Mouse (Mus musculus): ENCODE data around the gene Gsk3b. TPM values are rescaled to one million over a fixed set of nuclear protein-coding genes. Genes with fewer than 3 reads are reported as not detected.

Gene Gsk3b
- polyA plus RNA-seq, 1 experiment from 2014 or later, result 84.1 TPM

- Histone ChIP-seq H3K4me3 (peak overlapping the region; percentile 96), H3K9me3 (no peaks in the 10 kb centered on the region), H3K4me1 (replicated peaks) (peaks cover 33% of the 10 kb centered on the region), H3K27me3 (ENCODE audit: insufficient read depth, poor library complexity, severe bottlenecking) (no peaks in the 10 kb centered on the region), H3K36me3 (peaks cover 9% of the 10 kb centered on the region; the same call in 1 of the 2 replicates), H3K27ac (peak overlapping the region; percentile 99)
- no peak for DNase-seq (ENCODE audit: low spot score)
- WGBS, result under 1% methylated on average over 76 of the region's 76 CpGs
Measured at GRCm38 (mm10) chr16:38089447-38090170, 808 bp downstream of the Gsk3b start.

- no peaks in the 10 kb centered on the region for H3K27me3 ChIP-seq (ENCODE audit: insufficient read depth, poor library complexity, severe bottlenecking)
- DNase-seq (ENCODE audit: low spot score), result peak; percentile 33
- H3K4me1 ChIP-seq (replicated peaks), result peaks cover 42% of the 10 kb centered on the region
- peak overlapping the region; percentile 96 for H3K4me3 ChIP-seq
- peaks cover 14% of the 10 kb centered on the region for H3K36me3 ChIP-seq
- under 1% methylated on average over 17 of the region's 17 CpGs for WGBS
- H3K27ac ChIP-seq, result peak overlapping the region; percentile 99
- H3K9me3 ChIP-seq, result no peaks in the 10 kb centered on the region
Measured at GRCm38 (mm10) chr16:38090341-38091005, 1.7 kb downstream of the Gsk3b start.

GRCm38 (mm10) chr16:38091041-38091440 is 2.2 kb downstream of the Gsk3b start:
- Histone ChIP-seq H3K4me1 (replicated peaks) (peaks cover 47% of the 10 kb centered on the region), H3K9me3 (no peaks in the 10 kb centered on the region)

DNA sequence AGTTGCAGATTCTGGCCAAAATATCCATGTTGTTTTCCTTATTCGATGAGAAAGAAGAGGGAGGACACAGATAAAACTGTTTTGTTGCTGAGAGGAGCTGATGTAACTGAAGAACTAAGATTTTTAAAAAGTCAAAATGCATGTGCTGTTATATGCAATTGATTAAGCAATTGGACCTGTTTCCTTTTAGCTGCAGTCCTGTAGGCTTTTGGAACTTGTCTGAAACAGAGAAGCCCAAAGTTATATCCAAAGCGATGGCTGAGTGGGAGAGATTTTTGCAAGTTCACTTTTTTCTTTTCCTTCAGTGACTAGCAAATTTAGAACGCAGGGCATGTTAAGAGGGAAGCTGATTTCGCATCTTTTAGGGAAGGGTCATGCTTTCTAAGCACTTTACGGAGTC is 2.9 kb downstream of the Gsk3b start:
- Histone ChIP-seq H3K27ac (peak overlapping the region; percentile 40; the same call in 1 of the 2 replicates), H3K36me3 (peaks cover 13% of the 10 kb centered on the region), H3K4me3 (peak overlapping the region; percentile 96), H3K9me3 (no peaks in the 10 kb centered on the region), H3K27me3 (ENCODE audit: insufficient read depth, poor library complexity, severe bottlenecking) (no peaks in the 10 kb centered on the region), H3K4me1 (replicated peaks) (peaks cover 41% of the 10 kb centered on the region)
- WGBS, result 35% methylated on average over 5 of the region's 5 CpGs
- no peak for DNase-seq (ENCODE audit: low spot score)

More at GRCm38 (mm10) chr16:38091041-38091440, 2.2 kb downstream of the Gsk3b start:
- Histone ChIP-seq H3K4me3 (peak overlapping the region; percentile 96), H3K36me3 (peaks cover 13% of the 10 kb centered on the region), H3K27ac (peak overlapping the region; percentile 99), H3K27me3 (ENCODE audit: insufficient read depth, poor library complexity, severe bottlenecking) (no peaks in the 10 kb centered on the region)
- under 1% methylated on average over 5 of the region's 5 CpGs for WGBS
- DNase-seq (ENCODE audit: low spot score), result no peak

DNA sequence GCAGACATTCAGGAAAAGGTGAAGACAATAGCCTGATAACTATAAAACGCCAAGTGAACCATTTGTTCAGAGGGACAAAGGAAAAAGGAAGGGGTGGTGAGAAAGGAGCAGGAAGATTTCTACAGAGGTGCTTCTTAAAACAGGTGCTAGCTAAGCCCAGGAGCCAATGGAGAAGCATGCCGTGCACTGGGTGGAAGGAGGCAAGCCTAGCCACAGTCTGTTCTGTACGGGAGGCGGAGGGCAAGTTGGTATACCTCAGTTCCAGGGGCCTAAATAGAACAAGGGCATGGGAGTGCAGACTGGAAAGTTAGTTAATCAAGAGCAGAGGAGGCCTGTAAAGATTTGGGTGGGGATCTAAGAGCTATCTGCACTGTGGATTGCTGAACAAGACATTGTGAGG is 3.8 kb downstream of the Gsk3b start:
- no peaks in the 10 kb centered on the region for H3K9me3 ChIP-seq
- peak overlapping the region; percentile 96 for H3K4me3 ChIP-seq
- peak; percentile 16 for DNase-seq (ENCODE audit: low spot score)
- peak overlapping the region; percentile 68 for H3K27ac ChIP-seq
- H3K4me1 ChIP-seq (replicated peaks), result peaks cover 35% of the 10 kb centered on the region
- WGBS, result 14% methylated on average over 4 of the region's 4 CpGs
- no peaks in the 10 kb centered on the region for H3K27me3 ChIP-seq (ENCODE audit: insufficient read depth, poor library complexity, severe bottlenecking)
- H3K36me3 ChIP-seq, result peaks cover 17% of the 10 kb centered on the region

GRCm38 (mm10) chr16:38095181-38095851 is 6.5 kb downstream of the Gsk3b start:
- Histone ChIP-seq H3K27ac (no peak overlapping the region), H3K4me3 (peak overlapping the region; percentile 24), H3K27me3 (ENCODE audit: insufficient read depth, poor library complexity, severe bottlenecking) (no peaks in the 10 kb centered on the region), H3K9me3 (peaks cover 4% of the 10 kb centered on the region; the same call in 1 of the 2 replicates), H3K4me1 (replicated peaks) (peaks cover 35% of the 10 kb centered on the region), H3K36me3 (peaks cover 44% of the 10 kb centered on the region)
- DNase-seq (ENCODE audit: low spot score), result no peak
- 87% methylated on average over 5 of the region's 5 CpGs for WGBS

GRCm38 (mm10) chr16:38097521-38097920 is 8.7 kb downstream of the Gsk3b start:
- Histone ChIP-seq H3K27me3 (ENCODE audit: insufficient read depth, poor library complexity, severe bottlenecking) (no peaks in the 10 kb centered on the region), H3K4me3 (no peak overlapping the region), H3K9me3 (peaks cover 4% of the 10 kb centered on the region; the same call in 1 of the 2 replicates), H3K36me3 (peaks cover 64% of the 10 kb centered on the region), H3K27ac (no peak overlapping the region), H3K4me1 (replicated peaks) (peaks cover 34% of the 10 kb centered on the region)
- 91% methylated on average over 9 of the region's 9 CpGs for WGBS
- no peak for DNase-seq (ENCODE audit: low spot score)

GRCm38 (mm10) chr16:38099325-38099724 is 10.5 kb downstream of the Gsk3b start:
- peaks cover 71% of the 10 kb centered on the region for H3K36me3 ChIP-seq
- H3K4me3 ChIP-seq, result no peak overlapping the region
- H3K27ac ChIP-seq, result no peak overlapping the region
- peaks cover 4% of the 10 kb centered on the region; the same call in 1 of the 2 replicates for H3K9me3 ChIP-seq
- no peak for DNase-seq (ENCODE audit: low spot score)
- no peaks in the 10 kb centered on the region for H3K27me3 ChIP-seq (ENCODE audit: insufficient read depth, poor library complexity, severe bottlenecking)
- H3K4me1 ChIP-seq (replicated peaks), result peaks cover 17% of the 10 kb centered on the region

DNA sequence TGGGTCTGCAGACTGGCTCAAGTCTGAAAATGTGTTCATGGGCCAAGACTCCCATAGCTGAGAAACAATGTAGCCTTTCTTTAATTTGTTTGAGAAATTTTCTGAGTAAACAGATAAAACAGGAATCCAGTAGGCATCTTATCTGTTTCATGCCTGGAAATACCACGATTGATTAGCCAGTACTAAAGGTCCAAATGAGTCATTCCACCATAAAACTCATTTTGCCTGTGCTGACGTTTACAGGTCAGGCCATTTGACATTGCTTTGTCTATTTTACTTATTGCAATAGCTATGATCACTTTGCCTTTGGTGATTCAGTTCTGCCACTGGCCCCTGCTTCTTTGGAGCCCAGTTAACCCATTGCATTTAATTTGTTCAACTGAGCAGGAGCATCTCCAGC is 11.8 kb downstream of the Gsk3b start:
- no peak for DNase-seq (ENCODE audit: low spot score)
- peaks cover 62% of the 10 kb centered on the region for H3K36me3 ChIP-seq
- WGBS, result 87% methylated on average over 2 of the region's 2 CpGs

DNA sequence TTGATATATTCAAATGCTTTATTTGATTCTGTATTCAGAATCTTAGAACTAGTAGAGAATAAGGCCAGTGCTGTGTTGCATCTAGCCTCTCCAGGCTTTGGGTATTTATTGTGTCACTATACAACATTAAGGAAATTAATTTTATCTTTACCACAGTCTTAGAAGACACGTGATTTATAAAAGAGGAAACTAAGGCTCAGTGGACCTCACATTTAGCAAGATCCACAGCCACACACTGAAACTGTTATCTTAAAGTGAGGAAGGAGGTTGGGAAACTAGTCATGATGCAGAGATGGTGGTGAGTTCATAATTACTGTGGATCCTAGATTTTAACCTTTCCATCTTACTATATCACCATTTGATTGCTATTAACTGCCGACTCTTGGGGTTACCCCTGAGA is 16.7 kb downstream of the Gsk3b start:
- Histone ChIP-seq H3K27ac (no peak overlapping the region), H3K27me3 (ENCODE audit: insufficient read depth, poor library complexity, severe bottlenecking) (no peaks in the 10 kb centered on the region), H3K9me3 (no peaks in the 10 kb centered on the region), H3K4me1 (replicated peaks) (no peaks in the 10 kb centered on the region), H3K4me3 (no peak overlapping the region), H3K36me3 (peaks cover 60% of the 10 kb centered on the region)
- WGBS, result 92% methylated on average over 2 of the region's 2 CpGs
- no peak for DNase-seq (ENCODE audit: low spot score)

More for the DNA sequence above, 11.8 kb downstream of the Gsk3b start:
- H3K4me3 ChIP-seq, result no peak overlapping the region
- no peak overlapping the region for H3K27ac ChIP-seq
- H3K9me3 ChIP-seq, result peaks cover 4% of the 10 kb centered on the region; the same call in 1 of the 2 replicates
- H3K4me1 ChIP-seq (replicated peaks), result peaks cover 4% of the 10 kb centered on the region
- no peaks in the 10 kb centered on the region for H3K27me3 ChIP-seq (ENCODE audit: insufficient read depth, poor library complexity, severe bottlenecking)

GRCm38 (mm10) chr16:38106542-38106941 is 17.7 kb downstream of the Gsk3b start:
- Histone ChIP-seq H3K4me1 (replicated peaks) (no peaks in the 10 kb centered on the region), H3K36me3 (peaks cover 51% of the 10 kb centered on the region), H3K27me3 (ENCODE audit: insufficient read depth, poor library complexity, severe bottlenecking) (no peaks in the 10 kb centered on the region), H3K4me3 (no peak overlapping the region), H3K9me3 (no peaks in the 10 kb centered on the region), H3K27ac (no peak overlapping the region)
- DNase-seq (ENCODE audit: low spot score), result no peak
- 94% methylated on average over 3 of the region's 3 CpGs for WGBS

- Histone ChIP-seq H3K36me3 (peaks cover 47% of the 10 kb centered on the region), H3K9me3 (no peaks in the 10 kb centered on the region), H3K27ac (no peak overlapping the region), H3K4me3 (no peak overlapping the region), H3K27me3 (ENCODE audit: insufficient read depth, poor library complexity, severe bottlenecking) (no peaks in the 10 kb centered on the region), H3K4me1 (replicated peaks) (no peaks in the 10 kb centered on the region)
- DNase-seq (ENCODE audit: low spot score), result no peak
- WGBS, result 89% methylated on average over 9 of the region's 9 CpGs
Measured at GRCm38 (mm10) chr16:38110001-38110400, 21.2 kb downstream of the Gsk3b start.

GRCm38 (mm10) chr16:38110575-38110974 is 21.8 kb downstream of the Gsk3b start:
- H3K4me3 ChIP-seq, result no peak overlapping the region
- no peaks in the 10 kb centered on the region for H3K9me3 ChIP-seq
- H3K27me3 ChIP-seq (ENCODE audit: insufficient read depth, poor library complexity, severe bottlenecking), result no peaks in the 10 kb centered on the region
- no peaks in the 10 kb centered on the region for H3K4me1 ChIP-seq (replicated peaks)
- H3K27ac ChIP-seq, result no peak overlapping the region
- H3K36me3 ChIP-seq, result peaks cover 47% of the 10 kb centered on the region
- WGBS, result 77% methylated on average over 5 of the region's 5 CpGs
- DNase-seq (ENCODE audit: low spot score), result no peak

All from hindbrain, embryonic 10.5 days (tissue).